Mouse (Mus musculus) megakaryocyte progenitor cell, adult 5-6 weeks (primary cell): ENCODE measurements at regions not wholly inside any gene's neighbourhood (a gene's known extent, or its start where the extent isn't known, plus 50 kb on each side); places are given as distances from the start of the nearest gene placed in this dataset.

ENCODE experiments used
- ATAC-seq: replicated peaks from 2 replicates; pipeline ENCODE4 v1.8.0; 2016; ENCODE audit warnings: mild to moderate bottlenecking, moderate TSS enrichment, inconsistent platforms; ENCODE audit not compliant: poor library complexity

- ATAC-seq: no peak
Measured at GRCm38 (mm10) chr9:61084655-61085230, 287.4 kb upstream of the Tle3 start.

- no peak for ATAC-seq
Measured at GRCm38 (mm10) chr9:61087035-61087434, 285.1 kb upstream of the Tle3 start.

GRCm38 (mm10) chr9:61089066-61089686 lies 283.0 kb upstream of the Tle3 start:
- peak; percentile 64 for ATAC-seq

- peak; percentile 48; the same call in 1 of the 2 replicates for ATAC-seq
Measured at GRCm38 (mm10) chr9:61091036-61091435, 281.1 kb upstream of the Tle3 start.

GRCm38 (mm10) chr9:61092834-61093479 lies 279.2 kb upstream of the Tle3 start:
- ATAC-seq: no peak

GRCm38 (mm10) chr9:61095069-61095775 lies 276.9 kb upstream of the Tle3 start:
- no peak for ATAC-seq

- ATAC-seq: no peak
Measured at GRCm38 (mm10) chr9:61101741-61102450, 270.3 kb upstream of the Tle3 start.

GRCm38 (mm10) chr9:61102451-61103358 lies 269.5 kb upstream of the Tle3 start:
- ATAC-seq: no peak

- ATAC-seq: peak; percentile 44; the same call in 1 of the 2 replicates
Measured at GRCm38 (mm10) chr9:61105550-61106280, 266.5 kb upstream of the Tle3 start.

GRCm38 (mm10) chr9:61109519-61110285 lies 262.5 kb upstream of the Tle3 start:
- no peak for ATAC-seq

GRCm38 (mm10) chr9:61111206-61111605 lies 261.0 kb upstream of the Tle3 start:
- ATAC-seq: no peak

GRCm38 (mm10) chr9:61111733-61112415 lies 260.3 kb upstream of the Tle3 start:
- no peak for ATAC-seq

- peak; percentile 89 for ATAC-seq
Measured at GRCm38 (mm10) chr9:61119252-61119651, 252.9 kb upstream of the Tle3 start.

- no peak for ATAC-seq
Measured at GRCm38 (mm10) chr9:61120531-61120930, 251.6 kb upstream of the Tle3 start.

- ATAC-seq: 0 out of 2 replicates have a peak, but pooled peaks have one; percentile 40
Measured at GRCm38 (mm10) chr9:61120931-61121391, 251.2 kb upstream of the Tle3 start.

- ATAC-seq: no peak
Measured at GRCm38 (mm10) chr9:61123431-61123830, 248.7 kb upstream of the Tle3 start.

GRCm38 (mm10) chr9:61125769-61126168 lies 246.4 kb upstream of the Tle3 start:
- ATAC-seq: peak; percentile 69

- ATAC-seq: no peak
Measured at GRCm38 (mm10) chr9:61128077-61128476, 244.1 kb upstream of the Tle3 start.
